Mouse (Mus musculus) intestine, embryonic 15.5 days (tissue): ENCODE data around the gene Cacna1d. TPM values are rescaled to one million over a fixed set of nuclear protein-coding genes. Genes with fewer than 3 reads are reported as not detected.
A peak's percentile ranks its signal among the peaks of the same experiment; 100 is the strongest.

ENCODE experiments used
- ATAC-seq: fragments of 200-750 bp; cut with Nextera tagmentation; 2 replicates; pipeline ENCODE4 v1.8.0; 2017; ENCODE audit warnings: moderate TSS enrichment, moderate library complexity
- H3K27ac ChIP-seq: fragments of 300-500 bp; sonication (generic); 2 replicates; pipeline ENCODE4 v1.5.1; 2015; ENCODE audit warnings: mild to moderate bottlenecking, inconsistent platforms
- H3K27me3 ChIP-seq: fragments of 300-500 bp; sonication (generic); replicated peaks from 2 replicates; pipeline ENCODE4 v1.6.1; 2015; ENCODE audit warnings: inconsistent platforms
- H3K36me3 ChIP-seq: fragments of 300-500 bp; sonication (generic); 2 replicates; pipeline ENCODE4 v1.6.1; 2015; ENCODE audit warnings: inconsistent platforms
- H3K4me1 ChIP-seq: fragments of 300-500 bp; sonication (generic); replicated peaks from 2 replicates; pipeline ENCODE4 v1.6.1; 2015; ENCODE audit warnings: inconsistent platforms
- H3K4me2 ChIP-seq: fragments of 300-500 bp; sonication (generic); replicated peaks from 2 replicates; pipeline ENCODE4 v1.6.1; 2015; ENCODE audit warnings: mild to moderate bottlenecking, inconsistent platforms
- H3K4me3 ChIP-seq: fragments of 300-500 bp; sonication (generic); replicated peaks from 2 replicates; pipeline ENCODE4 v1.5.1; 2015; ENCODE audit warnings: inconsistent platforms
- H3K9ac ChIP-seq: fragments of 300-500 bp; sonication (generic); 2 replicates; pipeline ENCODE4 v1.6.1; 2015; ENCODE audit warnings: inconsistent platforms
- H3K9me3 ChIP-seq: fragments of 300-500 bp; sonication (generic); 2 replicates; pipeline ENCODE4 v1.6.1; 2016; ENCODE audit warnings: inconsistent platforms
- WGBS: fragments of 180-500 bp; shearing (Covaris S2); methylation state at CpG from one replicate; pipeline ENCODE4 v1.1.7; 2015; 5-methylcytosine and 5-hydroxymethylcytosine counted together
- polyA plus RNA-seq: library from polyadenylated mRNA; unstranded; fragments of >200 nt; fragmentation: Nextera tagmentation; extraction: Ambion mirVana; gene quantifications from 2 replicates; pipeline ENCODE4 v1.2.1, GENCODE M21; 2015

The Cacna1d gene
- polyA plus RNA-seq, 1 experiment from 2014 or later, result 3.5 TPM

GRCm38 (mm10) chr14:30265728-30266127, 225.5 kb downstream of the Cacna1d start:
- WGBS, result 75% methylated on average over 9 of the region's 9 CpGs
- Histone ChIP-seq H3K4me3 (no peak overlapping the region), H3K4me1 (no peaks in the 10 kb centered on the region), H3K27me3 (no peaks in the 10 kb centered on the region), H3K9me3 (no peaks in the 10 kb centered on the region), H3K36me3 (no peaks in the 10 kb centered on the region), H3K9ac (no peak overlapping the region), H3K27ac (no peak overlapping the region), H3K4me2 (no peak overlapping the region)
- peak; percentile 53; the same call in 1 of the 2 replicates for ATAC-seq

DNA sequence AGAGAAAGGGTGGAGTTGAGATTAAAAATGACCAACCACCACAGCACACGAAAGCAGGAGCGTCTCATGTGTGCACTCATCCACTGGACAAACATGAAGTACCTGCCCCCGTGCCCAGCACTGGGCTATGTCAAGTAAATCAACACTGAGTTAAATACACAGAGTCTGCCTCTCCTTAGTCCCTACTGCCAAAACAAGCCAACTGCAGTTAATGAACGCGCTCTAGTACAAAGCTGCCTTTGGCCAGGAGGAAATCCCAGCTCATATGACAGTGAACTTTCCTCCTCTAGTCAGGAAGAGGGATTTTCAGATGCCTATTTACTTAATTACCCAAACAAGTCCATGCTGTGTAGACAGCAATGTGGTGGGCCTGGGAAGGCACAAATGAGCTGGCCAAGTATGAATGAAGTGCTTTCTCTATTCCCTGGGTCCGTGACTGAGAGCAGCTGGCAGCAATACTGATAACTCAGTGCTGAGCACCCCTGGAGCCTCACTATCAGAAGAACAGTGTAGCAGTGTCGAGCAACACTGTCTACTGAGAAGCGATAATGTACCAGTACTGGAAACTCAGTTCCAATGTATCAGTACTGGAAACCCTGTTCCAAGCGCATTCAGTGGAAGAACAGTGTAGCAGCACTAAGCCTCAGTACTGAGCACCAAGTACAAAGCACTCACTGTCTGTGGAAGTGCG, 229.5 kb downstream of the Cacna1d start:
- ATAC-seq, result no peak; the same call in 1 of the 2 replicates
- 66% methylated on average over 10 of the region's 10 CpGs for WGBS
- no peaks in the 10 kb centered on the region for H3K9me3 ChIP-seq

GRCm38 (mm10) chr14:30257626-30258025, 233.6 kb downstream of the Cacna1d start:
- Histone ChIP-seq H3K4me3 (no peak overlapping the region), H3K36me3 (no peaks in the 10 kb centered on the region), H3K4me2 (no peak overlapping the region), H3K9me3 (no peaks in the 10 kb centered on the region), H3K9ac (no peak overlapping the region), H3K27ac (0 out of 2 replicates have a peak overlapping the region, but pooled peaks have one; percentile 25), H3K4me1 (no peaks in the 10 kb centered on the region; the same call in 1 of the 2 replicates), H3K27me3 (no peaks in the 10 kb centered on the region)
- no peak for ATAC-seq
- WGBS, result 63% methylated on average over 4 of the region's 4 CpGs

More for the DNA sequence above, 229.5 kb downstream of the Cacna1d start:
- H3K4me3 ChIP-seq, result no peak overlapping the region
- H3K4me2 ChIP-seq, result no peak overlapping the region
- H3K4me1 ChIP-seq, result no peaks in the 10 kb centered on the region
- no peaks in the 10 kb centered on the region for H3K27me3 ChIP-seq
- H3K36me3 ChIP-seq, result no peaks in the 10 kb centered on the region
- H3K9ac ChIP-seq, result no peak overlapping the region
- no peak overlapping the region for H3K27ac ChIP-seq

- H3K4me2 ChIP-seq, result no peak overlapping the region
- H3K36me3 ChIP-seq, result no peaks in the 10 kb centered on the region
- H3K4me1 ChIP-seq, result no peaks in the 10 kb centered on the region; the same call in 1 of the 2 replicates
- H3K27ac ChIP-seq, result no peak overlapping the region
- H3K9ac ChIP-seq, result no peak overlapping the region
- no peaks in the 10 kb centered on the region for H3K9me3 ChIP-seq
- WGBS, result 65% methylated on average over 4 of the region's 4 CpGs
- no peak overlapping the region for H3K4me3 ChIP-seq
- no peak for ATAC-seq
- H3K27me3 ChIP-seq, result no peaks in the 10 kb centered on the region
Measured at GRCm38 (mm10) chr14:30256486-30256885, 234.8 kb downstream of the Cacna1d start.

- no peak overlapping the region for H3K4me2 ChIP-seq
- no peak overlapping the region for H3K27ac ChIP-seq
- WGBS, result 78% methylated on average over 12 of the region's 12 CpGs
- H3K9me3 ChIP-seq, result no peaks in the 10 kb centered on the region
- H3K9ac ChIP-seq, result no peak overlapping the region
- no peaks in the 10 kb centered on the region for H3K36me3 ChIP-seq
- no peak for ATAC-seq
- no peaks in the 10 kb centered on the region; the same call in 1 of the 2 replicates for H3K4me1 ChIP-seq
- H3K27me3 ChIP-seq, result no peaks in the 10 kb centered on the region
- H3K4me3 ChIP-seq, result no peak overlapping the region
Measured at GRCm38 (mm10) chr14:30255701-30256400, 235.4 kb downstream of the Cacna1d start.

DNA sequence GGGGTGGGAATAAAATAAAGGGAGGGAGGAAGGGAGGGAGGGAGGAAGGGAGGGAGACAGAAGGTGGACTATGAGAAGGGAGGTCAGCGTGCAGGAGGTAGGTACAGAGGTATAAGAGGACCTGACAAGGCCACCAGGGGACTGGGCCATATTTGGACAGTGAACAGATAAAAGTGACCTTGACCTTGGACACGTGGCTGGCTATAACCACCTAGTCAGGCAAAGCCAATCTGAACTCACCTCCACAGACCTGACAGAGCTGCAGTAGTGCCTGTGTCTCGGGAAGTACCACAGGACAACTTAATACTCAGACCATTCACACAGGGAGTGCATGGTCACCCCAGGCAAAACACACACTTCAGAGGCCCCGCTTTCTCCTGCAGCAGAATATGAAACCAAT, 236.5 kb downstream of the Cacna1d start:
- H3K4me2 ChIP-seq, result no peak overlapping the region
- no peaks in the 10 kb centered on the region; the same call in 1 of the 2 replicates for H3K4me1 ChIP-seq
- no peak overlapping the region for H3K27ac ChIP-seq
- WGBS, result 73% methylated on average over 4 of the region's 4 CpGs
- no peak overlapping the region for H3K4me3 ChIP-seq
- no peaks in the 10 kb centered on the region for H3K36me3 ChIP-seq
- H3K9ac ChIP-seq, result no peak overlapping the region
- ATAC-seq, result no peak
- no peaks in the 10 kb centered on the region for H3K27me3 ChIP-seq
- no peaks in the 10 kb centered on the region for H3K9me3 ChIP-seq

DNA sequence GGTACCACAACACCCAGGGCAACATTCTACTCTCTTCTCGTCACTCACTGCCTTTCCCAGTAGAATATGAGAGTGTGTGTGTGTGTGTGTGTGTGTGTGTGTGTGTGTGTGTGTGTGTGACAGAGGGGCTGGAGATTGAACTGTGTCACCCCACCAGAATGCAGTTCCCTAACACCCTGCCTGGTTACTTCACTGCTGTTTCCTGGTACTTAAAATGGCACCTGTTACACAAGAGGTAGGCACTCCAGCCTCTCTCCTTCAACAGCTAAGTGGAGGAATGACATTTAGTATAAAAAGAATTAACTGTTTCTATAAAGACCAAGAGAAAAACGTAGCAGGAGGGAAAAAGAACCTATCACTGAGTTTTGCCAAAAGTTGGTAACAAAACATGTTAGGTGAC, 238.4 kb downstream of the Cacna1d start:
- Histone ChIP-seq H3K4me1 (no peaks in the 10 kb centered on the region; the same call in 1 of the 2 replicates), H3K4me2 (no peak overlapping the region), H3K36me3 (no peaks in the 10 kb centered on the region), H3K4me3 (no peak overlapping the region), H3K9me3 (no peaks in the 10 kb centered on the region), H3K27me3 (no peaks in the 10 kb centered on the region), H3K9ac (no peak overlapping the region), H3K27ac (no peak overlapping the region)
- no peak for ATAC-seq
- WGBS, result 67% methylated on average over 2 of the region's 2 CpGs

GRCm38 (mm10) chr14:30251351-30251750, 239.9 kb downstream of the Cacna1d start:
- Histone ChIP-seq H3K4me3 (no peak overlapping the region), H3K9ac (no peak overlapping the region), H3K4me2 (no peak overlapping the region), H3K27me3 (no peaks in the 10 kb centered on the region), H3K9me3 (no peaks in the 10 kb centered on the region), H3K4me1 (no peaks in the 10 kb centered on the region; the same call in 1 of the 2 replicates), H3K36me3 (no peaks in the 10 kb centered on the region), H3K27ac (no peak overlapping the region)
- 96% methylated on average over 5 of the region's 5 CpGs for WGBS
- no peak for ATAC-seq

DNA sequence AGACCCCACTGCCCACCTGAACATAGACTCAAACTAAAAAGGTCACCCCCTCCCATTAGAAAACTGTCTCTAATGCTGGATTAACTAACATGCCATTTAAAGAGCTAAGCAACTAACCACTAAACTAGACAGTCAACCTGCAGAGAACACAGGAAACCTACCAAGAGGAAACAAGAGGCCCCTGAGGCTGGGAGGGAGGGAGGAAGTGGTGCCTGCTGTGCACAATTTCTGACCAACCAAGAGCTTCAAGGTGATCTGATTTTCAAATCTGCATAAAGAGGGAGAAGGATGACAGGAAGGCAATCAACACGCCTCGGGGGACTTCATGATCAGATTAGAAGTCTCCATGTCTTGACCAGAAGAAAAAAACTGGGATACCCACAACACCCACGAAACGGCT, 241.7 kb downstream of the Cacna1d start:
- no peaks in the 10 kb centered on the region for H3K4me1 ChIP-seq
- H3K27ac ChIP-seq, result no peak overlapping the region
- no peaks in the 10 kb centered on the region for H3K27me3 ChIP-seq
- no peak overlapping the region for H3K4me3 ChIP-seq
- no peaks in the 10 kb centered on the region for H3K36me3 ChIP-seq
- WGBS, result 83% methylated on average over 4 of the region's 4 CpGs
- no peak overlapping the region for H3K9ac ChIP-seq
- H3K4me2 ChIP-seq, result no peak overlapping the region
- ATAC-seq, result no peak
- H3K9me3 ChIP-seq, result no peaks in the 10 kb centered on the region

GRCm38 (mm10) chr14:30248811-30249210, 242.4 kb downstream of the Cacna1d start:
- Histone ChIP-seq H3K4me2 (no peak overlapping the region), H3K27me3 (no peaks in the 10 kb centered on the region), H3K4me3 (no peak overlapping the region), H3K9me3 (no peaks in the 10 kb centered on the region), H3K4me1 (no peaks in the 10 kb centered on the region), H3K27ac (no peak overlapping the region), H3K9ac (no peak overlapping the region), H3K36me3 (no peaks in the 10 kb centered on the region)
- ATAC-seq, result no peak
- 88% methylated on average over 4 of the region's 4 CpGs for WGBS

GRCm38 (mm10) chr14:30248121-30248520, 243.1 kb downstream of the Cacna1d start:
- no peak overlapping the region for H3K9ac ChIP-seq
- no peaks in the 10 kb centered on the region for H3K27me3 ChIP-seq
- H3K9me3 ChIP-seq, result no peaks in the 10 kb centered on the region
- no peak for ATAC-seq
- H3K4me1 ChIP-seq, result no peaks in the 10 kb centered on the region
- no peak overlapping the region for H3K4me3 ChIP-seq
- WGBS, result 66% methylated on average over 8 of the region's 8 CpGs
- no peaks in the 10 kb centered on the region for H3K36me3 ChIP-seq
- no peak overlapping the region for H3K27ac ChIP-seq
- H3K4me2 ChIP-seq, result no peak overlapping the region

DNA sequence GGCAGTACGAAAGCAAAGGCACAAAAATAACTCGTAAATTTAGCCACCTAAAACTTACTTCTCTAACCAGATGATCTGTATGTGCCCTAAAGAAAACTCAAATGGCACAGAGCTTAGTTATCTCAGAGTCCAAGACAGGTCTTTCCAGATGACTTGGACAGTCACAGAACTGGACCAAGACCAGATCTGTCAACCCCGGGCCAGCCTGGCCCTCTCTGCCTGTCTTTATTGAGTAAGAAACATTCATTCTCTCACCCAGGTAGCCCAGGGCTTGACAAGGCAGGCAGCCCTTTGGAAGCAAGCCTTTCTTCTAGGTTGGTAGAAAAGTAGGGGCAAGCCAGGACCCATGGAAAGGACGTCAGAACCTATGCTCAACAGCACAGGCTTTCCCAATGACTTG, 243.6 kb downstream of the Cacna1d start:
- ATAC-seq, result no peak
- WGBS, result 84% methylated on average over 4 of the region's 4 CpGs
- Histone ChIP-seq H3K27ac (no peak overlapping the region), H3K4me1 (no peaks in the 10 kb centered on the region), H3K9me3 (no peaks in the 10 kb centered on the region), H3K27me3 (no peaks in the 10 kb centered on the region), H3K4me3 (no peak overlapping the region), H3K36me3 (no peaks in the 10 kb centered on the region), H3K9ac (no peak overlapping the region), H3K4me2 (no peak overlapping the region)

GRCm38 (mm10) chr14:30244776-30245175, 246.5 kb downstream of the Cacna1d start:
- H3K9ac ChIP-seq, result no peak overlapping the region
- H3K4me3 ChIP-seq, result no peak overlapping the region
- H3K4me1 ChIP-seq, result no peaks in the 10 kb centered on the region
- ATAC-seq, result no peak
- H3K27me3 ChIP-seq, result no peaks in the 10 kb centered on the region
- H3K27ac ChIP-seq, result no peak overlapping the region
- WGBS, result 86% methylated on average over 5 of the region's 5 CpGs
- H3K4me2 ChIP-seq, result no peak overlapping the region
- H3K9me3 ChIP-seq, result no peaks in the 10 kb centered on the region
- no peaks in the 10 kb centered on the region for H3K36me3 ChIP-seq
